Mouse (Mus musculus) brain, embryonic 14.5 days (tissue): ENCODE results near the gene Gif.

ENCODE experiments used
- CTCF ChIP-seq: fragments of 200-500 bp; IDR thresholded peaks from 2 replicates; pipeline ENCODE4 v1.5.1; 2012; ENCODE audit warnings: inconsistent platforms, mild to moderate bottlenecking, moderate library complexity, borderline replicate concordance; ENCODE audit not compliant: insufficient read depth, insufficient read length; ENCODE audit errors: extremely low read depth
- POLR2A ChIP-seq: fragments of 200-500 bp; IDR thresholded peaks from 2 replicates; pipeline ENCODE4 v1.6.1; 2012; ENCODE audit warnings: mild to moderate bottlenecking, inconsistent platforms, borderline replicate concordance; ENCODE audit not compliant: poor library complexity, insufficient read depth, insufficient read length, severe bottlenecking; ENCODE audit errors: extremely low read depth

DNA sequence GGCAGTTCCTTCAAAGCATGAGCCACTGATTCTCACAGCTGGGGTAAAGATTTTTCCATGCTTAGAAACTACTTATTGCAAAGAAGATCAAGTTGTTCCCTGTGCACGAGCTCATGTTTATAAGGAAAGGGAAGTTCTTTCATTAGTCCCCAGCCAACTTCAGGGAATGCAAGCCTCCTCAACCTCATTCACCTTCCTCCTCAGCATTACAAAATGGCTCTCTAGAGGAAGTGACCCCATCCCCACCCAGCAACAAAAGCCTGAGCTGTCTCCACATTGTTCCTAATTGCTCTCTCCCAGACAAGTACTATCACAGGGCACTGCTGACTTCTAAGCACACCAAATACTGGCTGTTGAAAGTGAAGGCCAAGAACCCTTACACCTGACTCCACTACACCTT, 57.1 kb downstream of the Gif start:
- TF ChIP-seq CTCF (no peak), POLR2A (no peak)
